Mouse (Mus musculus): ENCODE measurements around the gene Slc2a9. TPM values are rescaled to one million over a fixed set of nuclear protein-coding genes. Genes with fewer than 3 reads are reported as not detected.

Slc2a9 gene
- total and polyA plus RNA-seq, 2 experiments from 2014 or later, result 0.93 to 1.3 TPM

DNA sequence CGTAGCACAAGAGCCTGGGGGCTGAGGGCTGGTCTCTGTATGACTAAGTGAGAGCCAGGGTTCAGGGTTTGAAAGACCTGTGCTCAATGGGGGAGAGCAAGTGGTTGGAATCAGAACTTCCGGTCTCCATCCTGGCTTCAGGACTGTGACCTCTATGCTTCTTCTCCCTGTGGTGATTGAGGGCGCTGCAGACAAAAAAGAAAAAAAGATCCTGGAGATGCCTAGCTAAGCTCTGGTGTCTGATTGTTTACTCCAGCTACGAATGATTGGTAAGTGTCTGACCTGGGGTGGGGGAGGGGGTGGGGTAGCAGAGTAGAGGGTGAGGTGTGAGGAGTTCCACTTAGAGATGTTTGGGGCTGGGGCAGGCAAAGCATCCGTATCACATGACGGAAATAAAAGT is 14.9 kb downstream of the Slc2a9 start:
- ATAC-seq (ENCODE audit: low FRiP score), result no peak
- TF ChIP-seq CTCF (IDR thresholded peaks at IDR 0.05), result no peak
- H3K9ac ChIP-seq (replicated peaks; ENCODE audit: low read length, poor library complexity, severe bottlenecking), result no peak overlapping the region
- H3K4me1 ChIP-seq (ENCODE audit: insufficient read depth, low read length), result no peaks in the 10 kb centered on the region
- H3K27ac ChIP-seq (ENCODE audit: low read depth, low read length), result no peak overlapping the region
- 67% methylated on average over 6 of the region's 6 CpGs for WGBS
- H3K36me3 ChIP-seq (ENCODE audit: insufficient read depth, low read length), result no peaks in the 10 kb centered on the region
- DNase-seq (ENCODE audit: low spot score), result no peak
- no peak overlapping the region for H3K4me2 ChIP-seq (ENCODE audit: low read depth, low read length, poor library complexity, severe bottlenecking)
- H3K27me3 ChIP-seq (ENCODE audit: insufficient read depth, low read length), result no peaks in the 10 kb centered on the region
- H3K9me3 ChIP-seq (ENCODE audit: low read length), result no peaks in the 10 kb centered on the region
- H3K4me3 ChIP-seq (ENCODE audit: low read depth, low read length), result no peak overlapping the region

DNA sequence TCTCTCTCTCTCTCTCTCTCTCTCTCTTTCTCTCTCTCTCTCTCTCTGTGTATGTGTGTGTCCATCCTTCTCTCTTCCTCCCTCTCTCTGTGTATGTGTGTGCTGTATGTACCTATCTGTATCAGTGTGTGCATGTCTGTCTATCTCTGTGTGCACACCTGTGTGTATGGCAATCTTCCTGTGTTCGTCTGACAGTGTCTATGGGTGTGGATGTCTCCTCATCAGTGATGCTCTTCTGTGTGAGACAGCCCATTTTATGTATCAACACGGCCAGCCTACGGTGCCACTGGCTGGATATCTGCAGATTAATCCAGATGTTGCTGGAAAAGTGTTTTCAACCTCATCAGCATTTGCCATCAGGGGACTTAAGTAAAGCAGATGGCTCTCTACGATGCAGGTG is 15.7 kb downstream of the Slc2a9 start:
- Histone ChIP-seq H3K4me2 (ENCODE audit: low read depth, low read length, poor library complexity, severe bottlenecking) (no peak overlapping the region), H3K36me3 (ENCODE audit: insufficient read depth, low read length) (no peaks in the 10 kb centered on the region), H3K4me3 (ENCODE audit: low read depth, low read length) (no peak overlapping the region), H3K4me1 (ENCODE audit: insufficient read depth, low read length) (no peaks in the 10 kb centered on the region), H3K27me3 (ENCODE audit: insufficient read depth, low read length) (no peaks in the 10 kb centered on the region), H3K9me3 (ENCODE audit: low read length) (no peaks in the 10 kb centered on the region), H3K9ac (replicated peaks; ENCODE audit: low read length, poor library complexity, severe bottlenecking) (no peak overlapping the region), H3K27ac (ENCODE audit: low read depth, low read length) (no peak overlapping the region)
- DNase-seq (ENCODE audit: low spot score) (no peak), ATAC-seq (ENCODE audit: low FRiP score) (no peak)
- TF ChIP-seq CTCF (IDR thresholded peaks at IDR 0.05), result no peak
- WGBS, result 80% methylated on average over 4 of the region's 4 CpGs

DNA sequence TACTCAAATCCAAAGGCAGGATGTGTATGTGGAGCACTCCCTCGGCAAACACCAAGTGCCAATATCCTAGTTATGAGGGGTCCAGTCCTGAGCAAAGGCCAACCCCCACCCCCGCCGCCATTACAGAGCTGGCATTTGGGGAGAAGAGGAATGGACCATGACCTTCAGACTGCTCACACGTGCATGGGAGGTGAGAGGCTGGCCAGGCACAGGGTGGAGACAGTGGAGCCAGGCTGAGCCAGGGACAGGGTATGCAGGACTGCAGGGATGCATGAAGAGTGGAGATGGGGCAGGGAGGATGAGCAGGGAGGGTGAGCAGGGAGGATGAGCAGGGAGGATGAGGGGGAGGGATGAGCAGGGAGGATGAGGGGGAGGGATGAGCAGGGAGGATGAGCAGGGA is 17.0 kb downstream of the Slc2a9 start:
- DNase-seq (ENCODE audit: low spot score), result no peak
- no peak for ATAC-seq (ENCODE audit: low FRiP score)
- no peaks in the 10 kb centered on the region for H3K9me3 ChIP-seq (ENCODE audit: low read length)
- no peak overlapping the region for H3K9ac ChIP-seq (replicated peaks; ENCODE audit: low read length, poor library complexity, severe bottlenecking)
- H3K4me3 ChIP-seq (ENCODE audit: low read depth, low read length), result no peak overlapping the region
- WGBS, result 81% methylated on average over 4 of the region's 4 CpGs
- no peak overlapping the region for H3K27ac ChIP-seq (ENCODE audit: low read depth, low read length)
- 0 out of 2 replicates have a peak, but pooled peaks cover 4% of the 10 kb centered on the region for H3K27me3 ChIP-seq (ENCODE audit: insufficient read depth, low read length)
- H3K4me2 ChIP-seq (ENCODE audit: low read depth, low read length, poor library complexity, severe bottlenecking), result no peak overlapping the region
- H3K4me1 ChIP-seq (ENCODE audit: insufficient read depth, low read length), result no peaks in the 10 kb centered on the region
- H3K36me3 ChIP-seq (ENCODE audit: insufficient read depth, low read length), result no peaks in the 10 kb centered on the region
- TF ChIP-seq CTCF (IDR thresholded peaks at IDR 0.05), result no peak

DNA sequence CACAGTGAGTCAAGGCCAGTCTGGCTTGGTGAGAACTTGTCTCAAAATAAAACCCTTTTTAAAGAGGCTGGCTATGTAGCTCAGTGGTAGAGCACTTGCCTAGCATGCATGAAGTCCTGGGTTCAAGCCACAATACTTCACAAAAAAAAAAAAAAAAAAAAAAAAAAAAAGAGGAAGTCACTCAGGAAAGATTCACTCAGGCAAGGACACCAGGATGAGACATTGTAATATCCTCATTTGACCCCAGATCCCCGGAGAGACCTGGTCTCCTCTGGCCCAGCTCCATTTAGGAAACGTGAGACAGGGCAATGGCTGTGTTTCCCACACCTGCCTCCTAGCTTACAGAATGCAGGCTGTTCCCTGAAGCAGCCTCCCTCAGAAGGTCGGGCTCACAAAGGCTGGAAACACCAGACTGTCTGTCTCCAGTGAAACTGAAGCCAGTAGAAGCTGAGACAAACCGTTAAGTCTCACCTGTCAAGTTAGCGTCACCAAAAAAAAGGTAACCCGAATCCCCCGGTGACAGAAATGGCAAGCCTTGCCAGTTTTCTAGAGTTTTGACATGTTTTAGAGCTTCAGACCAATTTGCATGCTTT is 19.3 kb downstream of the Slc2a9 start:
- H3K4me2 ChIP-seq (ENCODE audit: low read depth, low read length, poor library complexity, severe bottlenecking), result no peak overlapping the region
- H3K4me3 ChIP-seq (ENCODE audit: low read depth, low read length), result no peak overlapping the region
- no peaks in the 10 kb centered on the region for H3K36me3 ChIP-seq (ENCODE audit: insufficient read depth, low read length)
- 0 out of 2 replicates have a peak, but pooled peaks cover 4% of the 10 kb centered on the region for H3K27me3 ChIP-seq (ENCODE audit: insufficient read depth, low read length)
- DNase-seq (ENCODE audit: low spot score), result no peak
- H3K9me3 ChIP-seq (ENCODE audit: low read length), result no peaks in the 10 kb centered on the region
- no peak overlapping the region for H3K9ac ChIP-seq (replicated peaks; ENCODE audit: low read length, poor library complexity, severe bottlenecking)
- ATAC-seq (ENCODE audit: low FRiP score), result no peak
- 67% methylated on average over 7 of the region's 7 CpGs for WGBS
- no peak overlapping the region for H3K27ac ChIP-seq (ENCODE audit: low read depth, low read length)
- no peaks in the 10 kb centered on the region for H3K4me1 ChIP-seq (ENCODE audit: insufficient read depth, low read length)
- TF ChIP-seq CTCF (IDR thresholded peaks at IDR 0.05), result no peak

DNA sequence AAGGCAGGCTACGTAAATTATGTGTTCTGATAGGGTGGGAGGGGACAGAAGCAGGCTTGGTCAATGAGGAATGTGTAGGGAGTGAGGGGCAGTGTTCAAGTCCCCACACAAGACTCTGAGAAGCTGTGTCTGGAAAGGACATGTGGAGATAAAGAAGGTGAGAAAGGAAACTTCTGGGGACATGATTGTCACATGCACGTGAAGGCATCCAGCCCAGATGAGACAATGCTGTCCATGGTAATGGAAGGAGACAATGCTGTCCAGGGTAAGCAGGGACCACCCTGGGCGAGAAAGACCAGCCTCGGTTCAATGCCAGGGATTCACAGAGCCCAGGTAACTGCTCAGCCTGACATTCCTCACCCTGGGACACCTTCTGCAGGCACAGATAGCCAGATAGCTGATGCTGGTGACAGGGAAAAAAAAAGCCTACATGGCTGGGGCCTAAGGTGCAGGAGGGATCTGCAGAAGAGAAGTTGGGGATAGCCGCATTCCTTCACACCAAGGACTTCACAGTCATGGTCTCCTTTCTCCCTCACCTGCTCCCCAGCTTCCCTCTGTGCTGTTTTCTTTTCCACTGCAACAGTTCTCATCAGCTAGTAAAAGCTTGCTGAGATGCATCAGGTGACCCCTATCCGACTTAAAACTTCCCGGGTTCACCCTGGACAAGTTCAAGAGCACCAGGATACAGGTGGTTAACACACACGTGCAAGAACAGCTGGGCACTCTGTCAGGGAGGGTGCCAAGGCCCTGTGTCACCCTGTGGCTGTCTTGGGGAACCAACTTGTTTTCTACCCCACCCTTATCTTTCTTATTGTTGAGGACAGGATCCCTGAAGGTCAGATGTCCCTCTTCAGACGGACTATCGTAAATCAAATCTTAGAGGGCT is 21.9 kb downstream of the Slc2a9 start:
- H3K27ac ChIP-seq (ENCODE audit: low read depth, low read length), result no peak overlapping the region
- DNase-seq (ENCODE audit: low spot score), result no peak
- ATAC-seq (ENCODE audit: low FRiP score), result no peak

More for the DNA sequence above, 21.9 kb downstream of the Slc2a9 start:
- 83% methylated on average over 10 of the region's 10 CpGs for WGBS
- Histone ChIP-seq H3K27me3 (ENCODE audit: insufficient read depth, low read length) (0 out of 2 replicates have a peak, but pooled peaks cover 4% of the 10 kb centered on the region), H3K4me2 (ENCODE audit: low read depth, low read length, poor library complexity, severe bottlenecking) (peak overlapping the region; percentile 39; the same call in 1 of the 2 replicates), H3K4me1 (ENCODE audit: insufficient read depth, low read length) (no peaks in the 10 kb centered on the region), H3K9ac (replicated peaks; ENCODE audit: low read length, poor library complexity, severe bottlenecking) (no peak overlapping the region), H3K9me3 (ENCODE audit: low read length) (no peaks in the 10 kb centered on the region), H3K4me3 (ENCODE audit: low read depth, low read length) (no peak overlapping the region), H3K36me3 (ENCODE audit: insufficient read depth, low read length) (no peaks in the 10 kb centered on the region)
- no peak for TF ChIP-seq CTCF (IDR thresholded peaks at IDR 0.05)
